Mouse (Mus musculus): ENCODE measurements at regions not wholly inside any gene's neighbourhood (a gene's known extent, or its start where the extent isn't known, plus 50 kb on each side); places are given as distances from the start of the nearest gene placed in this dataset.

DNA sequence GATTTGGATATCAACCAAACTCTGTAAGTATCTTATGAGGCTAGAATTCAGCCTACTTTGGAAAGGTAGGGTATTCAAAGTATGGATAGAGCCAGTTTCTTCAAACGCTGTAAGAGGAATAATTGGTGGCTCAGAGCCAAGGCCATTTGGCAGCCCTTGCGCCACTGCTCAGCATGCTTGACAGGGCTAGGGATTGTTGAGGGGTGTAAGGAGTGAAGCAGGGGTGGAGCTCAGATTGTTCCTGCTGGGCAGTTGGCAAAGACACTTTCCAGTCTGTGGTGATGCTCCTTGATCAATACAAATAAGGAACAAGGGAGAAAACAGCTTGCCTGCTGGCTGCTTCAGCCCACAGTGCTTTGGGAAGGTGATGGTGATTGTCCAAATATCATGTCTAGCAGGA is 181.9 kb downstream of the Kcna5 start:
- DNase-seq (ENCODE audit: low read depth, low spot score), result no peak

DNA sequence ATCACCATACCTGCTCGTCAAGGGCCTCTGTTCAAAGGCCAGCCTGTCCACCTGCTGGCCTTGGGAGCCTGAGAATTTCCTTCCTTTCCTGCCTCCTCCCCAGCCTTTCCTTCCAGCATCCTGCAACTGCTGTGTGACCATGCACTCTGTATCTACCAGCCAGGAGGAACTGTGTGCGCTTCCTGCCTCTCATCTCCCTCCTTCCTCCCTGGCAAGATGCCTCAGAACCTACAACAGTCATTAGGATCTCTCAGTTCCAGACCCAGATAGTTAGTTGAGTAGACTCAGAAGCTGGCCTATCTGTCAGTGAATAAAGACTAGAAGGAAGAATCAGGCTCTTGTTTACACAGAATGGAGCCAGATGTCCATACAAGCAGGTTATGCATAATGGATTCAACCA is 183.8 kb upstream of the Ntf3 start:
- no peak for DNase-seq (ENCODE audit: low read depth, low spot score)

DNA sequence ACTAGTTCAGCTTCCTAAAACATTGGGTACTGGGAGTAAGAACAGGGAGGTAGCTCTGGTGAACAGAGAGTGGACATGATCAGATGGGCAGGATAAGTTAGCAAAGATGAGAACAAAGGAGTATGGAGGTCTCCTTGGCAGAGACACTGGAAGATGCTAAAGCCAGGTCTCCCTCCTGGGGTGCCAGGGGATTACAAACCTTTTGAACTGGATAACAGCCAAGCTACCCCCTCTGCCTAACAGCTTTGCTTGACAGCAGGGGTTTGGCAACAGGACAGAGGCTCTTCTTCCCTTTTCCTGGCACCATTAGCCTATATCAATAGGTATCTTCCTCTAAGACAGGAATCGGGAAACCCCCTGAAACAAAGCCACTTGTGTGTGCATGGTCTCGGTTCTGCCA is 183.2 kb upstream of the Ntf3 start:
- no peak for DNase-seq (ENCODE audit: low read depth, low spot score)

DNA sequence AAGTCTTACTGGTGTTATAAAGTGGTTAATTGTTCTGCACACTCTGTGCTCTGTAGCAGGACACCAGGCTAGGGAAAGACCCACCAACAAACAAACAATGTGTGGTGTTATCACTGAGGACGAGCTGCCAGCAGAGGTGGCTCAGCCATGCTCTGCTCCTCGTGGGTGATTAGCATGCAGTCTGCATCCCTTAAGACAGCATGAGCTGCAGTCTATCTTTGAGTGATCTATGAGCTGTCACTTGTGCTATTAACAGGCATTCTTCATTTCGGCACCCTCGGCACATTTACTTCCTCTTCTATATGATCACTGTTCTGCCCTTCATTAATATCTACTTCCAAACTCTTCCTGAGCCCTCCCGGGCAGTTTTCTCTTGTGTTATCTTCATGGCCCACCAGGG is 178.5 kb upstream of the Ntf3 start:
- no peak for DNase-seq (ENCODE audit: low read depth, low spot score)

DNA sequence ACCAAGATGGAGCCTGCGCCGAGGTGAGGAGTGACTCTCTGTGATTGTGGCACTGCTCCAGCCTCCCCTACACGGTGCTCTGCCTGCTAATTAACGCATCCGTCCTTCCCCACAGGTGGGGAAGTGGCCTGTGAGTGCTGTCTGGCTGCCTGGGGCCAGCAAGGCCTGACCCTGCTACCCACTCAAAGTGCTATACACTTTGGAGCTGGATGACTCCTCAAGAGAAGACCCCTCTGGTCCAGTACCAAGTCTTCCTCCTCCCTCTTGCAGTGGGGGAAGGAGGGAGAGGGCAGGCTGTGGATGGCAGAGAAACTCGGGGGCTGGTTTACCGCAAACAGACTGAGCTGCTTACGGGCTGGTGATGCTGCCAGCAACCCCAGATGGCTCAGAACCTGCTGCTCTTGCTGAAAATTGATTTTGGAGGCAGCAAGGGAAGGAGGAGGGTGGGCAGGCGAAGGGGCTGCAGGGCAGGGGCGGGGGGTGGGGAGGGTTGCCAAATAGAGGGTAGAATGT is 173.4 kb upstream of the Ntf3 start:
- DNase-seq (ENCODE audit: low read depth, low spot score), result no peak

DNA sequence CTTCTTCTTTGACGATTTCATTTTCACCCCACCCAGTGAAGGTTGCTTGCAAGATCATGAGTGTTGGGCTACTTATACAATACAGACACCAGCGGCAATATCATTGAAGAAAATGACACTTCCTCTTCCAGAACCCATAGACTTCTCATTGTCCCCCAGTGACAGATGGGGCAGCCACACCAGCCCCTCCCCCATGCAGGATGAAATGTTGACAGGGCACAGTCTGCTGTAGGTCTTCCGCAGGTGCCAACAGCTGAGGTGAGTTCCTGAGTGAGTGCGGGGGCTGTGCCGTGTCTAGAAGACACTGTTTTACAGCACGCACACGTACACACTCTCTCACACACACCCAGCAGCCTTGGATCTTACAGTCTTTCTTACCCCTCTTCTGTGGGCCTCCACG is 171.0 kb upstream of the Ntf3 start:
- DNase-seq (ENCODE audit: low read depth, low spot score), result no peak

DNA sequence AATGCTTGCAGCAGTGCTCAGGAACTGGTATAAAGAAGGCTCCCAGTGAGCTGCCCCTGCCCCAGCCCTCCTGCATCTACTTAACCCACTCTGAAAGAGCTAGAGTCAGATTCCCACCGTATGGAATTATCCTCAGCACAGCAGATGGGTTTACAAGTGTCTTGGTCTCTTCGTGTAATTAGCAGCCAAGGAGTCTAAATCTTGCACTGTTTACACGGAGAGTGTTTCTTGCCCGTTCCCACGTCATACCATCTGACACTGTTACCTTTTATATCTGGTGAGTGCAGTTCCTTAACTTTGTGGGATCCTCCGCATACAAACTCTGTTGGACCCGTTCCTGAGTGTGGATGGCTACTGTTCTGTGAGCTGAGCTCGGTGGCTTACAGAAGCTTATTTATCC is 167.5 kb upstream of the Ntf3 start:
- no peak for DNase-seq (ENCODE audit: low read depth, low spot score)

DNA sequence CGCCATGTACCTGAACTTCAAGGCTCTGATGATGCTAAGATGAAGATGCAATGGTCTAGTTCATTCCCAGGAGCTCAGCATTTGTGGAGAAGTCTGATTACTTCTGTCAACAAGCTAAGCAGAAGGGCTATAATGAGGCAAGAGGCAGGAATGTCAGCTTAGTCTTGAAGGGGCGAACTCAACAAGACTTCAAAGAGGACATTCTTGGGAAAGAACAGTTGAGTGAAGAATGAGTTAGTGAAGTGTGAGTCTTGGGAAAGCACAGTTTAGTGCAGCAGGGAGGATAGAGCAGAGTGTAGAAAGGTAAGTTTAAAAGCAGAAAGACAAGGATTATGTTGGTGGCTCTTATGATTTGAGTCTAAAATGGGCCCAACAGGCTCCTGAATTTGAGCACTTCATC is 160.5 kb upstream of the Ntf3 start:
- DNase-seq (ENCODE audit: low read depth, low spot score), result no peak

DNA sequence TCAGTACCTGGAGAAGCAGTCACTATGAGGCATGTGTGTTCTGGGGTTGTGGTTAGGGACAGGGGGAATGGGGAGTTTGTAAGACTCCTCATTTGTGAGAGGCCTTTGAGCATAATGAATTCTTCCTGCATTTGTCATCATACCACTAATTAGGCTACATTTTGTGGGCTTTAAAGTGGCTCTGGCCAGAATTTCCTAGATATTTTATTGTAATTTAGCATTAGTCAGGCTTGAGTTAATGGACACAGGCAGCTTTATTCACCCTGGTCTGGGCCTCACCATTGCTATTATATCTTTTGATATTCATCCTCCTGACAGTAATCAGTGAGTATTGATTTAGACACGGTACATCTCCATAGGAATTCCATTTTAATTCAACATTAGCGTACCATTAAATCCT is 151.8 kb upstream of the Ntf3 start:
- no peak for DNase-seq (ENCODE audit: low read depth, low spot score)

DNA sequence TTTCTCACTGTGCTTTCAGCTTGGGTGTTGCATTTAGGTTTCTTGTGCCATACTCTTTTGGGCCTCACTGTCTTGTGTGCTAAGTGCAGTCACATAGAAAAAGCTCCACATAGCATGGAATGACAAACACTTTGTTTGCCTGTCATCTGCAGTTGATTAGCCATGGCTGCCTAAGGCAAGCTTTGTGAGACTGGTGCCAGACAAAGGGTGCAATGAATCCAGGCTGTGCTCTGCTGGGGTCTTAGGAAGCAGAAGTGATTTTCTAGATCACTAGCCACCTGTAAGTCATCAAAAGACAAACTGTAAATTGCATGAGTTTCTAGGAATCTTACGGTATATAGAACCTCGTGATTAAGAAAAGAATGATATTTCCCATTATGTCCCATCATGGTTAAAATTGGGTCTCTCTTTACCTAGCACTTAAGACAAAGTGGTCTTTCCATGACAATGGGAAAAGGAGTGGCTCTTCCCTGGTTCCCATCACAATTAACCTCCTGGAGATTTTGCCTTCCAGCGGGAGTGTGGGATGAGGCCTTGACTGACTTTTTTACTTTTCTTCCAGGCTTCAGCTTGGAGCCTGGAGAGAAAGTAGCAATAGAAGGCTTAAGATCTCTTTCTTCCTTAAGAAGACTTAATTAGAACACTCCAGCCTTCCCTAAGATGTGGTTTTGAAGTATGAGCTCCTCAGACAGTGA is 144.2 kb upstream of the Ntf3 start:
- no peak for DNase-seq (ENCODE audit: low read depth, low spot score)

DNA sequence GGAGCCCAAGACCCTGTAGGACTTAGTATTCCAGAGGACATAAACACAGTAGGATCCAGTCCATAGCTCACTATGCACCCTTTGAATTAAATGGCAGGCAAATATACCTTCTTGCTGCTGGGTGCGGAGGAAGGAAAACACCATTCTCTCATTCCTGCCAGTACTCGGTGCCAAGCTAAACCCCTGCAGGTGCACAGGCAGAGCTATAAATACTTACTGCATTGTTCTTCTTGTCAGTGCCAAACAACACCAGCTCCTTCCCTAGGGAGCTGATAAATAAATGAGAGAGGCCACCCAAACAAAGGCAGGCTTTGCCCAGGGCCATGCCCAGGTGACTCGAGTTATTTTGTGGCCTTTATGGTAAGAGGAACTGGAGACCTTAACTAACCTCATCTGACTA is 136.4 kb upstream of the Ntf3 start:
- DNase-seq (ENCODE audit: low read depth, low spot score), result no peak

DNA sequence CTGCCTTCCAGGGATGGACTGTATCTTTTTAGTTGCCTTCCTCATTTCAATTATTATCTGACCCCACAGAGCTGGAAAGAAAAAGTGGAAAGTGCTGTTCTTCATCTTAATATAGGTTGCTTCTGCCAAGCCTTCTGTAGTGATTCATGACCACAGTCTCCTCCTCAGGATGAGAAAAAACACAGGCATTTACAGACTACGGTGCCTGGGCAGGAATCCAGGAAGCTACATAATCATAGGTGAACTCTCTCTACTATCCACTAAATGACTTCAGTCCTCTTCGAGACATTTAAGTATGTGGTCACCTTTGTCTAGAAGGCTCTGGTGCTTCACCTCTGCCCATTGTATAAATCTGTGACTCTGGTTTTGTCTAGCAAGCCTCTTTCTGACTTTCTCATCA is 124.9 kb upstream of the Ntf3 start:
- no peak for DNase-seq (ENCODE audit: low read depth, low spot score)

DNA sequence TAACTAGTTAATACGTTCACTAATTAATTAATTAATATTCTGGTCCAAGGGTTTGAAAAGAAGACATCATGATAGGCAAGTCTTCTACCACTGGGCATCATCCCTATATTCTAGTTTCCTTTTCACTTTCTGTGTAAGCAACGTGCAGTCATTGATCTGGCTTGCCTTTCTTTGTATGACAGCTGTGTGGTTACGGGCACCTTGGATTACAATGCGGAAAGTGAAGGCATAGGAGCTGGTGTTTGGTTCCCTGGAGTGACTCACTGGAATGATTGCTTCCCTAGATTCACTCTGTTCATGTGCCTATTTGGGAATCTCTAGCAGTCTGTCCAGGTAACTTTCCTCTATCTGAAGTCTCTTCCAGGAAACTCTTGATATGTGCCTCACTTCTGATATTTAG is 120.5 kb upstream of the Ntf3 start:
- DNase-seq (ENCODE audit: low read depth, low spot score), result no peak

DNA sequence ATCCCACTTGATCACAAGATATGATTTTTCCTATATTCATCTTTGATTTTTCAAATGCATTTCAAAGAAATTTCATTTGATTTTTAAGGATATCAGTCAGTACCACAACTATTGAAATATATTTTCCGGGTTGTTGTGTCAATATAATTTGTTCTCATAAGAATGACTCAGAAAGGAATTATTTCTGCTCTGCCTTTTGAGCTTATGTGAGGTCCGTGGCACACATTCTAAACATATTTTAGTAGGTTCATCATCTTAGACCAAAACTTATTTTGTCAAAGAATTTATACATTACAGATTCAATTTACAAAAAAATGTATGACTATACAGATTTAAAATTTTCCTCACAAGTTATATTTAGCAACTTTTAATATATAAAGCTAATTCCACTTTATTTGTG is 119.5 kb upstream of the Ntf3 start:
- no peak for DNase-seq (ENCODE audit: low read depth, low spot score)

DNA sequence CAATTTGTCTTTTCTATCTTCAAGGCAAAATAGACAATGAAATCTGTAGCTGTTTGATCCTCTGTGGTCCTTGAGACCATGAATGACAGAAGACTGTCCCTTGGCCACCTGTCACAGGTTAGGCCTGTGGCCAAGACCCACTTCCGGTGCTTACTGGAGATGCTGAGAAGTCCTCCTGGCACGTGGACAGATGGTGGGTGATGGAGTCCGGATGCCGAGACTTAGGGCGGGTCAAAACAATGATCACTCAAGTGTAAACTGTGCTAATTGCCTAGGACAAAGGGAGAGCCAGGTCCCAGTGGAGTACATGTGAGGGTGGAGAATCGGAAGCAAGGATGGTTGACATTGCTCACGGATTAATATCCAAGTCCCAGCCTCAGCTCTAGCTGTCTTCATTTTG is 117.7 kb upstream of the Ntf3 start:
- no peak for DNase-seq (ENCODE audit: low read depth, low spot score)

DNA sequence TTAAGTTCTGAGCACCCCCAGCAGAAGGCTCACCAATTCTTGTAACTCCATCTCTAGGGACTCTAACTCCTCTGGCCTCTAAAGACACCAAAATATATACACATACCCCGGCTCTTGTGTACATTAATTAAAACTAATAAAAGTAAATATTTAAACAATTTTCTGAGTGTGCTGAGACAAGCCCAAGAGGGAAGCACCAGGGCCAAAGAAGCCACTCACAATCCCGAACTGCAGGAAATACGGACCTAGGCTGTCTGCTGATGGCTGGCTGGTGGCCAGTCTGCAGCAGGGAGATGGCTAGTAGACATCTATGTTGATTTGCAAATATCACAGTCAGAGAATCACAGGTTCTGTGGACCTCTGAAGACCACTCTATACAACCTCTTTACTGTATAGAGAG is 113.6 kb upstream of the Ntf3 start:
- no peak for DNase-seq (ENCODE audit: low read depth, low spot score)

DNA sequence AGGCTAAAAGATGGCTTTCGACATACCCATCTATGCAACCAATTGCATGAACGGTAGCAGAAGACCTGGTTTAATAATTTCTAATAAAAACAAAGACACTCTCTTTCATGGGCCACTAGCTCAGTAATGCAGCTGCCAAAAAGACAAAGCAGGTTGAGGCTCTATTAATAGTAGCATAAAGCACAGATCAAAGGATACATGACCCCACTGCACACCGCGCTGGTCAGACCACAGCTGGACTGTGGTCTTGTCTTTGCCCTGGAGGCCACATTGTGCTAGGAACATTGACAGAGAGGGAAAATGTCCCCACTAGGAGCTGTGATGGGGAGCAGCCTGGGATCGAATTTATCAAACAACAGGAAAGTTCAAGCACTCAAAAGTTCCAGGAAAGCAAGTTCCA is 79.3 kb upstream of the Ntf3 start:
- no peak for DNase-seq (ENCODE audit: low read depth, low spot score)

DNA sequence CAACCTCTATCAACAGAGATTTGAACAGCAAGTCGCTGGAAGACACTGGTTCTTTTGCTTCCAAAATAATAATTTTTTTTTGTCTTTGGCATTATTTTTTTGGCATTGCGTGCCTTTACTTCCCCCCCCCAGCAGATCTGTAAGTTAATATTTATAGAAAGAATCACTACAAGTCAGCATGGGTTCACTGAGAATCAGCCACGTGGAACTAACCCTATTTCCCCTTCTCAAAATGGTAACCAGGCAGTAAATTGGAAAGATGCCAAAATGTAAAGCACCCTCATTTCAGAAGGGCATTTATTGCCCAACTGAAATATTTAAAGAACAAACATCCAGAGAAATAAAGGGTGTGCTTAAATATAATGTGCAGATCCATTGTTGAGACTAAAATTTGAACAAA is 78.7 kb upstream of the Ntf3 start:
- no peak for DNase-seq (ENCODE audit: low read depth, low spot score)

DNA sequence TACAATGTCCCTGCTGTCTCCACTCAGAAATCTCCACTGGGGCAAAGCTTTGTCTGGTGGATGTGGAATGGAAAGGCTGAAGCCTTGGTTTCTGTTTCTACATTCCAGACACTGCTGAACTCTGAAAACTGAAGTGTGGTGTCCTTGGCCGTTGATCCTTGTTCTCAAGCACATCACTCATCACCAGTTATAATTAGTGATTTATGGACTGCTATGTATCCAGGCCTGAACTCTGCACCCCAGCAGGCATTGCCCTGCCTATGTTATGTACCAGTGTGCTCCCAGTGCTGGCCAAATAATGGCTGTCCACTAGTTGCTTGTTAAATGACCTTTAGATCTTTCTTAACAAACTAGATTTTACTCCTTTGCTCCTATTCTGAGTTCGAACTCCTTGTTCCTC is 75.6 kb upstream of the Ntf3 start:
- DNase-seq (ENCODE audit: low read depth, low spot score), result no peak

DNA sequence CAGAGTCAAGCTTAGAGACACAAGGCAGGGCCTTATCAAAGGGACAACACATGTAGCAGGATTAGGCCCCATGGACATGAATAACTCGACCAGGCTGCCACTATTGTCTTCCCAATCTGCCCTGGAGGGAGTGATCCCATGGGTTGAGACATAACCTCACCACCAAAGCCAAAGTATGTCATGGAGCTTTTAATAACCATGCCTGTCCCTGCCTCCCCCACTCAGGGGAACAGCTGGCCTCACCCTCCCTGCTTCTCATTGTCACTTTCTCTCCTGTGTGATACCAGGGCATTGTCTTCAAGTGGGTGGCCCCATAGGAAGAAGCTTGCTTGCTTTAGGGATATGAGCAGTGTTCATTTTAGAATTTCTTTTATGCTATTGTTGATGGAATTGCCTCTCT is 73.5 kb upstream of the Ntf3 start:
- DNase-seq (ENCODE audit: low read depth, low spot score), result no peak

Data from embryo, embryonic 11.5 days (tissue).